Mouse (Mus musculus): ENCODE measurements at regions not wholly inside any gene's neighbourhood (a gene's known extent, or its start where the extent isn't known, plus 50 kb on each side); places are given as distances from the start of the nearest gene placed in this dataset.

DNA sequence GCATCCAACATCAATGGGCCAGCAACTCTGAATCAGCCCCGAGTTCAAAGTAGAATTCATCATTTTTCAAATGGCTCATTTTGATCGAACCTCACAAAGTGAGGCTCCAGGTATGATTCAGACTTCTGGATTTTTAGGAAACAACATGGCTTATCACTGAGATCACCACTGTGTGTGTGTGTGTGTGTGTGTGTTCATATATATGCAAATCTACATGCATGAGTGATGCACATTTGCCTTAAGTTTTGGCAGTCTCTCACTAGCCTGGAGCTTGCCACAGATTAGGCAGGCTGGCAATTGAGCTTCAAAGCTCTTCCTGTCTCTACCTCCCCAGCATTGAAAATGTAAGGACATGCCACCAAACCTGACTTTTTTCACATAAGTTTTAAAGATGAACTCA lies 195.1 kb upstream of the Mindy3 start:
- intact Hi-C loops (cut with DNase I) = no loop called here

- intact Hi-C loops (cut with DNase I) = no loop called here
These were observed 194.6 kb upstream of the Mindy3 start for GRCm38 (mm10) chr2:12613858-12614257.

GRCm38 (mm10) chr2:12582566-12582965 lies 163.3 kb upstream of the Mindy3 start:
- intact Hi-C loops (cut with DNase I) = no loop called here

GRCm38 (mm10) chr2:12557736-12558135 lies 138.5 kb upstream of the Mindy3 start:
- intact Hi-C loops (cut with DNase I) = no loop called here

DNA sequence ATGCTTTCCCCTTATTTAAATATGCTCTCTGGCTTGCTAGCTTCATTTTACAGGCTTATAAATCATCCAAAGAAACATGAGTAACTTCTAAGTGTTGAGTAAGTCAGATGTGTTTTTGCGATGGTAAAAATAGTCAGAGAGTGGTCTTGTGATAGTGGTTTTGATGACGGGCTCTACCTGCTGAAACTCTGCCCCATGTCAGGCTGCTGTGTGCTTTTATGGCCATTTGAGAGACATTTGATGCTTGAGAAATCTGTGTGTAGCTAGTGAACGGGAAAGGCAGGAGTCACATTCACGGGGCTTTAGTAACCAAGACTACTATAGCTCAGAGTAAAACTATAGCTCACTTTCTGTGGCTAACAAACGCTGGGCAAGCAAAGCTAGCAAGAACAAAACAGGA lies 103.1 kb upstream of the Mindy3 start:
- intact Hi-C loops (cut with DNase I) = no loop called here

DNA sequence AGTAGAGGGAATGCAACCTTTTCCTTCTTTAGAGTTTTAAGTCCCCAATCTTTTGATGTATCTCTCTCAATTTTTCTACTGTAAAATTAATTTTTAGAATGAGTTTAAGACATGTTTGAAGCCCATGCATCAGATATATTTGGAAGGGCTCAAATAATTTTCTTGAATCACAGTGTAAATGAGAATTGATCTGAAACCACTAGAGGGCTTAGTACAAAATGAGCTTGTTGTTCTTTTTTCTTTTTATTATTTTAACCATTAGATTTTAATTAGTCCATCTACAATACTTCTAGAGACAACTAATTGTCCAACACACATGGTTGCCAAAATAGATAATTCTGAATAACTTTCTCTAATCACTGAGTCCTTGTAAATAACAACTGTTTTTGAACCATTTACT lies 102.5 kb upstream of the Mindy3 start:
- intact Hi-C loops (cut with DNase I) = no loop called here

GRCm38 (mm10) chr2:12492369-12492768 lies 73.1 kb upstream of the Mindy3 start:
- intact Hi-C loops (cut with DNase I) = no loop called here

GRCm38 (mm10) chr2:12469440-12470339 lies 50.4 kb upstream of the Mindy3 start:
- intact Hi-C loops (cut with DNase I) = loop anchor here (10.0 kb wide), 1 partner anchor 765 kb away; no protein-coding TSS in a partner anchor

All from adrenal gland (tissue).